15 mouse cellular contexts compared by ENCODE assay signal in genomic region chr4:149168016-149168415, GRCm38 (mm10). TPM values are rescaled to one million over a fixed set of nuclear protein-coding genes. Genes with fewer than 3 reads are reported as not detected.
DNase-seq lines count a peak whose midpoint lies in the region; ATAC-seq and TF ChIP-seq lines count a peak whose summit lies in the region.
"Had no signal": no experiment of that assay in that cellular context is flagged by ENCODE, and none has a peak within 500 bp of the region (broad histone marks: within the 10 kb centered on the region; RNA-seq: fewer than 3 reads in every experiment).

No protein-coding gene starts in this region.

- no peak overlapping the region for H3K27ac ChIP-seq in forebrain, embryonic 10.5 days
- H3K27ac ChIP-seq in forebrain, embryonic 16.5 days (ENCODE audit: low read length), result no peak overlapping the region
- no peak overlapping the region for H3K27ac ChIP-seq in lung, embryonic 14.5 days (ENCODE audit: low read depth)
- 0 out of 2 replicates have a peak overlapping the region, but pooled peaks have one; percentile 80 for H3K27ac ChIP-seq in intestine, postnatal 0 days (ENCODE audit: low read depth, low read length)
- H3K27ac ChIP-seq in small intestine, adult 2 months (ENCODE audit: insufficient read depth, low read depth, low read length), result peak overlapping the region; percentile 57

- no peak for TF ChIP-seq CTCF in lung, embryonic 14.5 days (IDR thresholded peaks at IDR 0.05; ENCODE audit: low read depth)
- no peak for TF ChIP-seq CTCF in intestine, postnatal 0 days (IDR thresholded peaks at IDR 0.05; ENCODE audit: low read depth)
- TF ChIP-seq CTCF in small intestine, adult 2 months (IDR thresholded peaks at IDR 0.05; ENCODE audit: extremely low read depth, insufficient read length, insufficient replicate concordance, low read depth, low read length), result no peak

- DNase-seq in forebrain, embryonic 10.5 days (ENCODE audit: extremely low spot score, low spot score), result no peak
- no peak for DNase-seq in lung, embryonic 14.5 days
- DNase-seq in lung, postnatal 4 days, result no peak
- no peak for DNase-seq in layer of hippocampus, postnatal 25 days (ENCODE audit: extremely low spot score in 1 of 2, low spot score in 1 of 2)
- no peak for DNase-seq in testis, postnatal 10 days (ENCODE audit: low spot score)
- DNase-seq: cerebellum, adult 9-11 months; layer of hippocampus, adult 9-11 months; left cerebral cortex, postnatal 4 days; right cerebral cortex, postnatal 14 days had no signal

- H3K9ac ChIP-seq in forebrain, embryonic 16.5 days (replicated peaks; ENCODE audit: low read depth, low read length), result no peak overlapping the region
- H3K9ac ChIP-seq in lung, embryonic 14.5 days, result no peak overlapping the region
- no peak overlapping the region for H3K9ac ChIP-seq in intestine, postnatal 0 days (ENCODE audit: low read depth, low read length)

- no peaks in the 10 kb centered on the region for H3K9me3 ChIP-seq in forebrain, embryonic 10.5 days
- no peaks in the 10 kb centered on the region for H3K9me3 ChIP-seq in forebrain, embryonic 16.5 days (ENCODE audit: control insufficient read depth, low read length)
- no peaks in the 10 kb centered on the region for H3K9me3 ChIP-seq in lung, embryonic 14.5 days (ENCODE audit: low read depth, low read length)
- no peaks in the 10 kb centered on the region for H3K9me3 ChIP-seq in intestine, postnatal 0 days (ENCODE audit: control insufficient read depth)

- WGBS in forebrain, embryonic 10.5 days, result 69% methylated on average over 2 of the region's 2 CpGs
- 84% methylated on average over 2 of the region's 2 CpGs for WGBS in forebrain, embryonic 16.5 days
- 69% methylated on average over 2 of the region's 2 CpGs for WGBS in lung, embryonic 14.5 days
- 31% methylated on average over 2 of the region's 2 CpGs for WGBS in intestine, postnatal 0 days
- 40% methylated on average over 2 of the region's 2 CpGs for WGBS in small intestine, adult 2 months

- ATAC-seq in forebrain, embryonic 16.5 days, result no peak
- ATAC-seq in lung, embryonic 14.5 days (ENCODE audit: insufficient read depth), result no peak
- ATAC-seq in intestine, postnatal 0 days, result no peak
- ATAC-seq: forebrain, embryonic 14.5 days had no signal

- H3K4me1 ChIP-seq in forebrain, embryonic 10.5 days, result peaks cover 37% of the 10 kb centered on the region
- peaks cover 11% of the 10 kb centered on the region for H3K4me1 ChIP-seq in forebrain, embryonic 16.5 days (replicated peaks; ENCODE audit: control insufficient read depth, insufficient read depth, low read length)
- H3K4me1 ChIP-seq in lung, embryonic 14.5 days (ENCODE audit: insufficient read depth), result no peaks in the 10 kb centered on the region
- H3K4me1 ChIP-seq in intestine, postnatal 0 days (replicated peaks; ENCODE audit: control insufficient read depth, insufficient read depth, low read length), result peaks cover 11% of the 10 kb centered on the region
- H3K4me1 ChIP-seq in small intestine, adult 2 months (ENCODE audit: control insufficient read depth, insufficient read depth, insufficient read length, low read length), result peaks cover 23% of the 10 kb centered on the region

- H3K36me3 ChIP-seq in forebrain, embryonic 10.5 days (replicated peaks), result peaks cover 23% of the 10 kb centered on the region
- no peaks in the 10 kb centered on the region for H3K36me3 ChIP-seq in forebrain, embryonic 16.5 days (ENCODE audit: control insufficient read depth, insufficient read depth)
- peaks cover 17% of the 10 kb centered on the region for H3K36me3 ChIP-seq in lung, embryonic 14.5 days (ENCODE audit: insufficient read depth)
- H3K36me3 ChIP-seq in intestine, postnatal 0 days (ENCODE audit: control insufficient read depth, insufficient read depth), result peaks cover 11% of the 10 kb centered on the region
- H3K36me3 ChIP-seq in small intestine, adult 2 months (ENCODE audit: control insufficient read depth, insufficient read depth, low read length), result peaks cover 21% of the 10 kb centered on the region

- no peak overlapping the region for H3K4me2 ChIP-seq in forebrain, embryonic 16.5 days (ENCODE audit: low read length)
- H3K4me2 ChIP-seq in lung, embryonic 14.5 days, result peak overlapping the region; percentile 95
- peak overlapping the region; percentile 84 for H3K4me2 ChIP-seq in intestine, postnatal 0 days (replicated peaks; ENCODE audit: low read depth)

- peak overlapping the region; percentile 81; the same call in 1 of the 2 replicates for H3K4me3 ChIP-seq in forebrain, embryonic 10.5 days
- no peak overlapping the region for H3K4me3 ChIP-seq in forebrain, embryonic 16.5 days (replicated peaks; ENCODE audit: low read length)
- H3K4me3 ChIP-seq in lung, embryonic 14.5 days (ENCODE audit: low read depth, low read length), result no peak overlapping the region
- peak overlapping the region; percentile 78; the same call in 1 of the 2 replicates for H3K4me3 ChIP-seq in intestine, postnatal 0 days (ENCODE audit: low read depth, low read length)
- H3K4me3 ChIP-seq in small intestine, adult 2 months (ENCODE audit: low read depth, low read length), result no peak overlapping the region

- no peak for TF ChIP-seq POLR2A in small intestine, adult 2 months (IDR thresholded peaks at IDR 0.05; ENCODE audit: low read depth, low read length)

- no peaks in the 10 kb centered on the region for H3K27me3 ChIP-seq in forebrain, embryonic 10.5 days (ENCODE audit: poor library complexity, severe bottlenecking)
- no peaks in the 10 kb centered on the region for H3K27me3 ChIP-seq in forebrain, embryonic 16.5 days (replicated peaks; ENCODE audit: control insufficient read depth, insufficient read depth, low read length)
- H3K27me3 ChIP-seq in lung, embryonic 14.5 days (ENCODE audit: insufficient read depth, low read length), result no peaks in the 10 kb centered on the region
- H3K27me3 ChIP-seq in intestine, postnatal 0 days (replicated peaks; ENCODE audit: control insufficient read depth, insufficient read depth, low read length), result no peaks in the 10 kb centered on the region
- no peaks in the 10 kb centered on the region for H3K27me3 ChIP-seq in small intestine, adult 2 months (ENCODE audit: control insufficient read depth, insufficient read depth, low read length)

RNA-seq across cellular contexts. Expression of gene Pgd, which starts 1.4 kb away (rescaled TPM):
- 169 and 172 TPM in 2 replicates for polyA plus RNA-seq in forebrain, embryonic 10.5 days (2016; fragmentation: Nextera tagmentation; extraction: Ambion mirVana)
- 94.6 and 94.7 TPM in 2 replicates for polyA plus RNA-seq in forebrain, embryonic 16.5 days (2015; fragmentation: Nextera tagmentation; extraction: Ambion mirVana)
- 45.7 and 47.0 TPM in 2 replicates for polyA plus RNA-seq in lung, embryonic 14.5 days (2014; fragmentation: Nextera tagmentation; extraction: Ambion mirVana)
- polyA plus RNA-seq in intestine, postnatal 0 days (2015; fragmentation: Nextera tagmentation; extraction: Ambion mirVana), result 109 and 113 TPM in 2 replicates
- 183 and 292 TPM in 2 replicates for polyA plus RNA-seq in small intestine, adult 2 months (2012; rRNA removed)
- total RNA-seq in layer of hippocampus, postnatal 25 days (2021), result 10 to 100 TPM; 34.7 to 37.4 TPM

RNA-seq across cellular contexts. Expression of gene Cenps, which starts 30.6 kb away (rescaled TPM):
- polyA plus RNA-seq in forebrain, embryonic 10.5 days (2016; fragmentation: Nextera tagmentation; extraction: Ambion mirVana), result 64.8 and 69.1 TPM in 2 replicates
- 22.2 and 24.9 TPM in 2 replicates for polyA plus RNA-seq in forebrain, embryonic 16.5 days (2015; fragmentation: Nextera tagmentation; extraction: Ambion mirVana)
- polyA plus RNA-seq in lung, embryonic 14.5 days (2014; fragmentation: Nextera tagmentation; extraction: Ambion mirVana), result 42.7 and 44.3 TPM in 2 replicates
- 10.6 and 12.1 TPM in 2 replicates for polyA plus RNA-seq in intestine, postnatal 0 days (2015; fragmentation: Nextera tagmentation; extraction: Ambion mirVana)
- polyA plus RNA-seq in small intestine, adult 2 months (2012; rRNA removed), result 0.77 and 1.9 TPM in 2 replicates
- 10 to 100 TPM; 17.0 to 20.5 TPM for total RNA-seq in layer of hippocampus, postnatal 25 days (2021)

RNA-seq across cellular contexts. Expression of gene Cort, which starts 41.5 kb away (rescaled TPM):
- polyA plus RNA-seq in forebrain, embryonic 10.5 days (2016; fragmentation: Nextera tagmentation; extraction: Ambion mirVana), result 0.30 TPM in 1 of 2 replicates, not detected in the other
- 1.4 and 1.8 TPM in 2 replicates for polyA plus RNA-seq in forebrain, embryonic 16.5 days (2015; fragmentation: Nextera tagmentation; extraction: Ambion mirVana)
- not detected in 2 replicates for polyA plus RNA-seq in lung, embryonic 14.5 days (2014; fragmentation: Nextera tagmentation; extraction: Ambion mirVana)
- not detected in 2 replicates for polyA plus RNA-seq in intestine, postnatal 0 days (2015; fragmentation: Nextera tagmentation; extraction: Ambion mirVana)
- not detected in 2 replicates for polyA plus RNA-seq in small intestine, adult 2 months (2012; rRNA removed)
- 10 to 100 TPM in 1 of 2 experiments, 1 to 10 TPM in 1; 8.1 to 10.7 TPM for total RNA-seq in layer of hippocampus, postnatal 25 days (2021)
- total RNA-seq: neutrophil, adult 5-6 weeks had no signal
- polyA plus RNA-seq: embryonic facial prominence, embryonic 11.5 days had no signal

Comparison
In these comparisons a context has a peak if more than half of its experiments do, and no peak if none do; other contexts are left out.
1. H3K4me3 ChIP-seq: peak in forebrain, embryonic 10.5 days (single experiment) and intestine, postnatal 0 days (single experiment); none in forebrain, embryonic 16.5 days (single experiment), lung, embryonic 14.5 days (single experiment) and small intestine, adult 2 months (single experiment).
2. H3K27ac ChIP-seq: peak in intestine, postnatal 0 days (single experiment) and small intestine, adult 2 months (single experiment); none in forebrain, embryonic 10.5 days (single experiment), forebrain, embryonic 16.5 days (single experiment) and lung, embryonic 14.5 days (single experiment).